Mouse (Mus musculus): ENCODE results near the gene Mnt. TPM values are rescaled to one million over a fixed set of nuclear protein-coding genes. Genes with fewer than 3 reads are reported as not detected.
A peak's percentile ranks its signal among the peaks of the same experiment; 100 is the strongest.

Mnt gene
- polyA plus RNA-seq, 1 experiment from 2014 or later: 4.8 TPM

DNA sequence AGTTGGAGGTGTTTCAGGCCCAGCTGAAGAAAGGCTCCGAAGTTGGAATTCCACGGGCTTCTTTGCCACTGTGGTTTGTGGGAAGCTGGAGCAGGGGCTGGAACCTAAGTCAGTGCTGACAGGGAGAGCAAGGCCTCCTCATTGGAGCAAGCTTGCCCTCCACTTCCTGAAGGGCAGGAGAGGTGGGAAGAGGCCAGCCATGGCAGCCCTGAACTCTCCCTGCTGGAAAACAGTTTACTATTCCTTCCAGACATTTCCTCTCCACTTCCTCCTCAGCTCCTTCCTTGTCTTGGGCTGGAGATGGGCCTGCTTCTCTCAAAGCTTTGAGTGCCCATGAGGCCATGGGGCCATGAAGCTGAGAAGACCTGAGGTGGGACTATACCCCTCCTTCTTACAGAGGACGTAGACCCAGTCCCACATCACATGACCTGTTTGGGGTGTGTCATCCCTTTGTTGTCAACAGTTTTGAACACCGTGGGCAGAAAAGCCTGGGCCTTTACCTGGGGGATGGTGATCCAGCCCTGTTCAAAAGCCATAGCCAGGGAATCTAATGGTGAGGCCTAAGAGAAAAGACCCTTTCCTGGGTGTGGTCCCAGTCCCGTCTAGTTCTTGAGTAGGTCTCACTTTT, 4.0 kb downstream of the Mnt start:
- peaks cover 5% of the 10 kb centered on the region; the same call in 1 of the 2 replicates for H3K36me3 ChIP-seq (ENCODE audit: control insufficient read depth, insufficient read depth, low read length)

DNA sequence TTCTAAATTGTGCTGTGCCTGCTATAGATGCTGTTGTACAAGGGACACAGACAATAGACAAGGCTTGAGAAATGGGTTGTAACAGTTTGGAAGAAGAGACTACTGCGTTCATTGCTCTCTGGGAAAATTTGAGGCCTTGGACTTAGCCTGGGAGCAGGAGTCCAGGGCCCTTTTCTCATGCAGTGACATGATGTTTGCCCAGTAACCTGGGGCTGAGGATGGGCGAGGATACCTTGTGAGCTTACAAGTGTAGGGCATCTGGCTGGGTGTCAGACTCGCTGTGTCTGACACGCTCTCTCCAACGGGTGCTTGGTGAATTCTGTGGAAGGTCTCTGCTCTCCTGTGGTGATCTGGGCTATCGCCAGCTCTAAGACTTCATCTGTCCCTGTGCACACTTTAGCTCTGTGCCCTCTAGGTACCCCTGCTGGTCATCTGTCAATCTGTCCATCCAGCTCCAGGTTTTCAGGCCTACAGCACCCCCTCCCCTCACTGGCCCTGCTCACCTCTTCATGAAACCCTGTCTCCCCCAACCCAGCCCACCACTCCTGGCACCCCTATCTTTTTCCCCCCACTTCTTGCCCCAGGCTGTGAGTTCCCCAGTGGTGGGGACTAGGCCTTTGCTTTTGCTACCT, 5.0 kb downstream of the Mnt start:
- no peaks in the 10 kb centered on the region for H3K27me3 ChIP-seq (replicated peaks; ENCODE audit: control insufficient read depth, insufficient read depth, low read length)
- DNase-seq (ENCODE audit: low spot score): no peak
- H3K27ac ChIP-seq (replicated peaks; ENCODE audit: low read depth, low read length): no peak overlapping the region
- peaks cover 12% of the 10 kb centered on the region; the same call in 1 of the 2 replicates for H3K36me3 ChIP-seq (ENCODE audit: control insufficient read depth, insufficient read depth, low read length)
- no peak overlapping the region for H3K4me2 ChIP-seq (ENCODE audit: low read depth, low read length)
- no peak overlapping the region for H3K9ac ChIP-seq (ENCODE audit: low read depth, low read length)
- WGBS: 92% methylated on average over 6 of the region's 6 CpGs
- no peaks in the 10 kb centered on the region for H3K9me3 ChIP-seq (ENCODE audit: control insufficient read depth, low read length)
- H3K4me3 ChIP-seq (ENCODE audit: low read depth, low read length): no peak overlapping the region
- H3K4me1 ChIP-seq (ENCODE audit: control insufficient read depth, insufficient read depth, low read length): peaks cover 24% of the 10 kb centered on the region
- no peak for ATAC-seq (ENCODE audit: low read depth)

More for the DNA sequence above, 4.0 kb downstream of the Mnt start:
- Histone ChIP-seq H3K27me3 (replicated peaks; ENCODE audit: control insufficient read depth, insufficient read depth, low read length) (no peaks in the 10 kb centered on the region), H3K4me1 (ENCODE audit: control insufficient read depth, insufficient read depth, low read length) (peaks cover 24% of the 10 kb centered on the region), H3K4me3 (ENCODE audit: low read depth, low read length) (no peak overlapping the region), H3K4me2 (ENCODE audit: low read depth, low read length) (no peak overlapping the region), H3K27ac (replicated peaks; ENCODE audit: low read depth, low read length) (peak overlapping the region; percentile 53; the same call in 1 of the 2 replicates), H3K9me3 (ENCODE audit: control insufficient read depth, low read length) (no peaks in the 10 kb centered on the region), H3K9ac (ENCODE audit: low read depth, low read length) (no peak overlapping the region)
- ATAC-seq (ENCODE audit: low read depth) (no peak), DNase-seq (ENCODE audit: low spot score) (no peak)
- WGBS: 62% methylated on average over 5 of the region's 5 CpGs

DNA sequence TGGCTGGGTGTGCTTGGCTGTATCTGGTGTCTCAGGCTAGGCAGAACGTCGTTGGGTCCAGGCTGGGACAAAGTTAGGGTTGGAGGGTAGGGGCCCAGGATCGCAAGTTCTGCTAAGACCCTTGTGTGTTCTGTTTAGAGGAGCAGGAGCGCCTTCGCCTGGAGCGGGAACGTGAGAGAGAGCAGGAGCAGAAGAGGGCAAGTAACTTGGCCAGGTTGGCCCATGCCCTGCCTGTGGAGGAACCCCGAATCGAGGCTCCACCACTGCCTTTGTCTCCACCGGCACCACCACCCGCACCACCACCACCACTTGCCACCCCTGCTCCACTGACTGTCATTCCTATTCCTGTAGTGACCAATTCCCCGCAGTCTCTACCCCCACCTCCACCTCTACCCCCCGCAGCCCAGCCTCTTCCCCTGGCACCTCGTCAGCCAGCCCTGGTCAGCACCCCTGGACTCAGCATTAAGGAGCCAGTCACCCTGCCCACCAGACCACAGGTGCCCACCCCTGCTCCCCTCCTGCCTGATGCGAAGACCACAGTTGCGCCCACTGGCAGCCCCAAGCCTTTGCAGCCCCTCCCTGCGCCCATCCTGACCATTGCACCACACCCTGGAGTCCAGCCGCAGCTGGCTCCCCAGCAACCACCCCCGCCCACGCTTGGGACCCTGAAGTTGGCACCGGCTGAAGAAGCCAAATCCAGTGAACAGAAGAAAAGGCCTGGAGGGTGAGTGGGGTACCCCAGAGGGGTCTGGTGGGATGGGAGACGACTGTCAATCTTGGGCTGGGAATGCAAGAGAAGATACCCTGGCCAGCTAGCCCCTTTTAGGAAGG, 5.7 kb downstream of the Mnt start:
- H3K9ac ChIP-seq (ENCODE audit: low read depth, low read length): no peak overlapping the region
- no peaks in the 10 kb centered on the region for H3K27me3 ChIP-seq (replicated peaks; ENCODE audit: control insufficient read depth, insufficient read depth, low read length)
- WGBS: 92% methylated on average over 19 of the region's 22 CpGs
- peaks cover 12% of the 10 kb centered on the region; the same call in 1 of the 2 replicates for H3K36me3 ChIP-seq (ENCODE audit: control insufficient read depth, insufficient read depth, low read length)
- peaks cover 24% of the 10 kb centered on the region for H3K4me1 ChIP-seq (ENCODE audit: control insufficient read depth, insufficient read depth, low read length)
- no peaks in the 10 kb centered on the region for H3K9me3 ChIP-seq (ENCODE audit: control insufficient read depth, low read length)
- no peak for ATAC-seq (ENCODE audit: low read depth)
- H3K4me2 ChIP-seq (ENCODE audit: low read depth, low read length): no peak overlapping the region
- H3K4me3 ChIP-seq (ENCODE audit: low read depth, low read length): no peak overlapping the region
- H3K27ac ChIP-seq (replicated peaks; ENCODE audit: low read depth, low read length): no peak overlapping the region
- DNase-seq (ENCODE audit: low spot score): no peak

DNA sequence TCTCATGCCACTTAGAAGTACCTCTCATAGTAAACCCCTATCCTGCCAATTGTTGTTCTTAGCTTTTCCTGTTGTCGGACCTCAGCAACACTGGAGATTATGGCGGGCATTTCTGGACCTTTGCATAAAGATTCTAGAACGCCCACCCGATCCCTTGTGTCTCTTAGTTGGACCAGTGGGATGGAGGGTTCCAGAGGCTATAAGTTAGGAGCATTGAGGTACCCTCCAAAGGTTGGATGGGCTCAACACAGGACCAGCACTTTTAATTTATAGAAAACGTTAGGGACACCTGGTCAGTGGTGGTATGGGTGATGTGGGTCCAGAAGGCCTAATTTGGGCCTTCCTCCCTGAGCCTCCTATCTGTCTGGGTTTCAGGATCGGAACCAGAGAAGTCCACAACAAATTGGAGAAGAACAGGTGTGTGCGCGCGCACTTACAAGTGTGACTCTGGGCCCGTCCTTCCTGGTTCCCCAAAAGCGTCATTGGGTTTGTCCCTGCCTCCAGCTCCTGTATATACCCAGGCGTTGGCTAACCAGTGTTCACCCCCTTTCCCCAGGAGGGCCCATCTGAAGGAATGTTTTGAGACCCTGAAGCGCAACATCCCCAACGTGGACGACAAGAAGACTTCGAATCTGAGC, 6.5 kb downstream of the Mnt start:
- WGBS: 55% methylated on average over 13 of the region's 16 CpGs
- H3K4me2 ChIP-seq (ENCODE audit: low read depth, low read length): peak overlapping the region; percentile 84
- peak overlapping the region; percentile 69; the same call in 1 of the 2 replicates for H3K9ac ChIP-seq (ENCODE audit: low read depth, low read length)
- H3K4me1 ChIP-seq (ENCODE audit: control insufficient read depth, insufficient read depth, low read length): peaks cover 24% of the 10 kb centered on the region
- H3K9me3 ChIP-seq (ENCODE audit: control insufficient read depth, low read length): no peaks in the 10 kb centered on the region
- DNase-seq (ENCODE audit: low spot score) (no peak), ATAC-seq (ENCODE audit: low read depth) (no peak)
- H3K36me3 ChIP-seq (ENCODE audit: control insufficient read depth, insufficient read depth, low read length): peaks cover 15% of the 10 kb centered on the region; the same call in 1 of the 2 replicates
- peak overlapping the region; percentile 96 for H3K27ac ChIP-seq (replicated peaks; ENCODE audit: low read depth, low read length)
- no peaks in the 10 kb centered on the region for H3K27me3 ChIP-seq (replicated peaks; ENCODE audit: control insufficient read depth, insufficient read depth, low read length)
- H3K4me3 ChIP-seq (ENCODE audit: low read depth, low read length): peak overlapping the region; percentile 55

DNA sequence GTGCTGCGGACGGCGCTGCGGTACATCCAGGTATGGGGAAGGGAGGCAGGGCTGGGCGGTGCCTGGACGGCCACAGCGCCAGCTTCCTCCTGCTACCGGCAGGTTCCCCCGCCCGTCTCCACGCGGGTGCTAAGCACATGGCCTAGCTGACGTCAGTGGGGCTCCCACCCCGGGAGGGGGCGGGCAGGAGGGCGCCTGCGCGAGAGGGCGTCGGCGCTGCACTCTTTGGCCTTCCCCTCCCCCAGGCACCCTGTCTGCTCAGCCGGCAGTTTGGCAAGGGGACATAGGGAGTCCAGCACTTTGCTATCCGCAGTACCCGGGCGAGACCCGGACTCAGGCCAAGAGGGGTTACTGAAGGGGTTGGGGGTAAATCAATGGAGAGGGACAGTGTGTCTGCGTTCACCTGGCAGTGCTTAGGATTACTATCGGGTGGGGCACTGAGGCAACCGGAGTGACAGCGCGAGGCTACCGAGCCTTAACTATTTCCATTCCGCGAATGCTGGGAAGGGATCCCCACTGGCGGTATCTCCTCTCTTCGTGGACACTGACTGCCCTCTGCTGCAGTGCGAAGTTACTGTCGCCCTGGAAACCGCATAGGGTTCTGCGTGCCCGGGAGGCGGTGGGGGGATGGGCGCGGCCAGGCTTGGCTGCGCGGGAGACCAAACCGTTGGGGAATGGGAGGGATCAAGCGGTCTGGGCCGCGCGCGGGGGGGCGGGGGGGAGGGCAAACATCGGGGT, 7.1 kb downstream of the Mnt start:
- Histone ChIP-seq H3K4me1 (ENCODE audit: control insufficient read depth, insufficient read depth, low read length) (peaks cover 19% of the 10 kb centered on the region), H3K27me3 (replicated peaks; ENCODE audit: control insufficient read depth, insufficient read depth, low read length) (no peaks in the 10 kb centered on the region), H3K4me3 (ENCODE audit: low read depth, low read length) (peak overlapping the region; percentile 55), H3K27ac (replicated peaks; ENCODE audit: low read depth, low read length) (peak overlapping the region; percentile 96), H3K36me3 (ENCODE audit: control insufficient read depth, insufficient read depth, low read length) (peaks cover 22% of the 10 kb centered on the region), H3K4me2 (ENCODE audit: low read depth, low read length) (peak overlapping the region; percentile 84), H3K9me3 (ENCODE audit: control insufficient read depth, low read length) (no peaks in the 10 kb centered on the region), H3K9ac (ENCODE audit: low read depth, low read length) (peak overlapping the region; percentile 69)
- DNase-seq (ENCODE audit: low spot score) (peak; percentile 97), ATAC-seq (ENCODE audit: low read depth) (peak; percentile 78)
- under 1% methylated on average over 33 of the region's 54 CpGs for WGBS

DNA sequence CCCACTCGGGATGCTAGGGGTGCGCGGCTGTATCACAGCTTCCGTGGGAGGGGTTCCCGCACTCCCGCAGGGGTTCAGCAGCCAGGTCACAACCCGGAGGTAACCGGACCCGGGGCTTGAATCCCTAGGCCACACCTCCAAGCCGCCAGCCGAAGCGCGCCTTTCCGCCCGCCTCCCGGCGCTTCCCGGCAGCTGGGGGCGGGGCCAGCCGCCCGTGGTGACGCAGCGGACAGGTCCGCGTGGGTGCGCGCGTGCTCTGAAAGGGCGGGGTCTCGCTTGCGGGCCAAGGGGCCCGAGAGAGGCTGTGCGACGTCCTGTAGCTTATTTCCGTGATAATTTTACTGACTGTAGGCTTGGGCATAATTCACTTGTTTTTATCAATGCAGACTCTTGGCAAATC, 7.7 kb downstream of the Mnt start:
- peak overlapping the region; percentile 55 for H3K4me3 ChIP-seq (ENCODE audit: low read depth, low read length)
- H3K4me2 ChIP-seq (ENCODE audit: low read depth, low read length): peak overlapping the region; percentile 84
- no peaks in the 10 kb centered on the region for H3K27me3 ChIP-seq (replicated peaks; ENCODE audit: control insufficient read depth, insufficient read depth, low read length)
- H3K9me3 ChIP-seq (ENCODE audit: control insufficient read depth, low read length): no peaks in the 10 kb centered on the region
- H3K4me1 ChIP-seq (ENCODE audit: control insufficient read depth, insufficient read depth, low read length): peaks cover 13% of the 10 kb centered on the region
- peak; percentile 82 for ATAC-seq (ENCODE audit: low read depth)
- 0% methylated on average over 18 of the region's 35 CpGs for WGBS
- DNase-seq (ENCODE audit: low spot score): peak; percentile 96
- H3K36me3 ChIP-seq (ENCODE audit: control insufficient read depth, insufficient read depth, low read length): peaks cover 27% of the 10 kb centered on the region
- H3K9ac ChIP-seq (ENCODE audit: low read depth, low read length): peak overlapping the region; percentile 69
- peak overlapping the region; percentile 96 for H3K27ac ChIP-seq (replicated peaks; ENCODE audit: low read depth, low read length)

DNA sequence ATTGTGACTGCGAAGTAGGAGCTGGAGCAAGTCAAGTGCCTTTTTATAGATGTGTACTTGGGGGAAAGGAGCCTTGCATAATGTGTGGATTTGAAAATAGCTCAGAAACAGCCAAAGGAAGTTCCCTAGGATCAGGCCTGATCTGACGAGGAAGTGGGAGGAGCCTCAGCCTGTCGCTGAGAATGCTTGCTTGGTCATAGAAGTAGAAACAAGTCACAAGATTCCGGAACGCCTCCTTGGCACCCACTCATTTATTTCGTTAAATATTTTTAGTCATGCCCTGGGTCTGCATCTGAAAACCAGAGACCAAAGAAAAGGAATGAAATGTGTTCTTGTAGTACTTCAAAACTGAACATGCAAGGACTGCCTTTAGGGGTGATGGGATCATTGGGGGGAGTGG, 8.3 kb downstream of the Mnt start:
- Histone ChIP-seq H3K36me3 (ENCODE audit: control insufficient read depth, insufficient read depth, low read length) (peaks cover 33% of the 10 kb centered on the region), H3K9ac (ENCODE audit: low read depth, low read length) (peak overlapping the region; percentile 69; the same call in 1 of the 2 replicates), H3K4me1 (ENCODE audit: control insufficient read depth, insufficient read depth, low read length) (peaks cover 8% of the 10 kb centered on the region), H3K4me3 (ENCODE audit: low read depth, low read length) (peak overlapping the region; percentile 55), H3K4me2 (ENCODE audit: low read depth, low read length) (peak overlapping the region; percentile 84), H3K27ac (replicated peaks; ENCODE audit: low read depth, low read length) (peak overlapping the region; percentile 96), H3K27me3 (replicated peaks; ENCODE audit: control insufficient read depth, insufficient read depth, low read length) (no peaks in the 10 kb centered on the region), H3K9me3 (ENCODE audit: control insufficient read depth, low read length) (no peaks in the 10 kb centered on the region)
- 43% methylated on average over 6 of the region's 6 CpGs for WGBS
- DNase-seq (ENCODE audit: low spot score) (peak; percentile 72), ATAC-seq (ENCODE audit: low read depth) (no peak)

Measured in embryonic facial prominence, embryonic 14.5 days (tissue).